In genomic region chr10:107894663-107895581, GRCm38 (mm10) we compare ENCODE assay signal across 29 mouse cellular contexts. TPM values are rescaled to one million over a fixed set of nuclear protein-coding genes. Genes with fewer than 3 reads are reported as not detected.
A peak's percentile ranks its signal among the peaks of the same experiment; 100 is the strongest.
DNase-seq lines count a peak whose midpoint lies in the region; ATAC-seq and TF ChIP-seq lines count a peak whose summit lies in the region.
"Had no signal": no experiment of that assay in that cellular context is flagged by ENCODE, and none has a peak within 500 bp of the region (broad histone marks: within the 10 kb centered on the region; RNA-seq: fewer than 3 reads in every experiment).

No protein-coding gene starts in this region.

- peak overlapping the region; percentile 70; the same call in 1 of the 2 replicates for H3K27ac ChIP-seq in lung, embryonic 14.5 days (ENCODE audit: low read depth)
- peak overlapping the region; percentile 59; the same call in 1 of the 2 replicates for H3K27ac ChIP-seq in intestine, embryonic 14.5 days (ENCODE audit: low read depth)
- peak overlapping the region; percentile 43; the same call in 1 of the 2 replicates for H3K27ac ChIP-seq in stomach, embryonic 16.5 days (ENCODE audit: low read length)
- H3K27ac ChIP-seq: embryonic facial prominence, embryonic 15.5 days; forebrain, embryonic 13.5 days; hindbrain, embryonic 12.5 days; hindbrain, postnatal 0 days; kidney, postnatal 0 days; liver, embryonic 12.5 days; midbrain, embryonic 13.5 days; neural tube, embryonic 13.5 days had no signal

- TF ChIP-seq CTCF in lung, embryonic 14.5 days (IDR thresholded peaks at IDR 0.05; ENCODE audit: low read depth), result peak; percentile 31
- TF ChIP-seq CTCF in lung, adult 2 months (IDR thresholded peaks at IDR 0.05; ENCODE audit: insufficient read depth, low read length), result no peak

- H3K4me3 ChIP-seq in lung, embryonic 14.5 days (ENCODE audit: low read depth, low read length), result no peak overlapping the region
- H3K4me3 ChIP-seq in lung, adult 2 months (replicated peaks; ENCODE audit: extremely low read depth, low read depth, low read length), result no peak overlapping the region
- H3K4me3 ChIP-seq in intestine, embryonic 14.5 days (ENCODE audit: low read depth, low read length), result no peak overlapping the region
- H3K4me3 ChIP-seq in stomach, embryonic 16.5 days (replicated peaks; ENCODE audit: low read length), result no peak overlapping the region
- H3K4me3 ChIP-seq: embryonic facial prominence, embryonic 15.5 days; forebrain, embryonic 13.5 days; hindbrain, embryonic 12.5 days; liver, embryonic 12.5 days; midbrain, embryonic 13.5 days; neural tube, embryonic 13.5 days had no signal

- peak; percentile 89 for DNase-seq in lung, embryonic 14.5 days
- no peak for DNase-seq in lung, adult 2 months
- DNase-seq in intestine, embryonic 14.5 days (ENCODE audit: low spot score), result peak; percentile 58
- peak; percentile 10 for DNase-seq in lung, postnatal 36 days
- DNase-seq in frontal cortex, postnatal 10 days (ENCODE audit: low spot score in 2 of 2), result no peak
- DNase-seq in right cerebral cortex, postnatal 25 days, result no peak
- DNase-seq: adrenal gland, postnatal 14 days; cerebellum, adult 11-12 months; cerebellum, postnatal 10 days; gastrocnemius, postnatal 25 days; heart, adult 11 months; heart, postnatal 36 days; kidney, adult 18-20 months; kidney, postnatal 4 days; left cerebral cortex, postnatal 4 days; liver, postnatal 0 days; thymus, postnatal 4 days had no signal

- H3K4me2 ChIP-seq in lung, embryonic 14.5 days, result no peak overlapping the region
- H3K4me2 ChIP-seq in intestine, embryonic 14.5 days (ENCODE audit: low read length), result no peak overlapping the region
- H3K4me2 ChIP-seq in stomach, embryonic 16.5 days (ENCODE audit: low read depth, low read length), result no peak overlapping the region
- H3K4me2 ChIP-seq: embryonic facial prominence, embryonic 15.5 days; forebrain, embryonic 13.5 days; heart, embryonic 11.5 days; hindbrain, embryonic 12.5 days; liver, embryonic 12.5 days; midbrain, embryonic 13.5 days; neural tube, embryonic 13.5 days had no signal

- WGBS in lung, embryonic 14.5 days, result 18% methylated on average over 8 of the region's 8 CpGs
- WGBS in lung, adult 2 months, result 27% methylated on average over 8 of the region's 8 CpGs
- 23% methylated on average over 8 of the region's 8 CpGs for WGBS in intestine, embryonic 14.5 days
- WGBS in stomach, embryonic 16.5 days, result 25% methylated on average over 8 of the region's 8 CpGs

- peak; percentile 97 for ATAC-seq in lung, embryonic 14.5 days (ENCODE audit: insufficient read depth)
- peak; percentile 76; the same call in 1 of the 2 replicates for ATAC-seq in intestine, embryonic 14.5 days (replicated peaks; ENCODE audit: low FRiP score, low TSS enrichment, low read depth)
- peak; percentile 90 for ATAC-seq in stomach, embryonic 16.5 days (ENCODE audit: insufficient read depth, low FRiP score)
- ATAC-seq: forebrain, embryonic 13.5 days; hindbrain, postnatal 0 days; liver, embryonic 12.5 days; liver, postnatal 0 days; midbrain, embryonic 13.5 days; Patski had no signal

- TF ChIP-seq POLR2A in lung, adult 2 months (IDR thresholded peaks at IDR 0.05; ENCODE audit: borderline replicate concordance, extremely low read depth, low read depth, low read length), result no peak

- H3K27me3 ChIP-seq in lung, embryonic 14.5 days (ENCODE audit: insufficient read depth, low read length), result no peaks in the 10 kb centered on the region
- no peaks in the 10 kb centered on the region for H3K27me3 ChIP-seq in intestine, embryonic 14.5 days (replicated peaks; ENCODE audit: control insufficient read depth, insufficient read depth, low read length)
- no peaks in the 10 kb centered on the region for H3K27me3 ChIP-seq in stomach, embryonic 16.5 days (ENCODE audit: control insufficient read depth, insufficient read depth, low read length)
- H3K27me3 ChIP-seq: embryonic facial prominence, embryonic 15.5 days; forebrain, embryonic 13.5 days; hindbrain, embryonic 12.5 days; liver, embryonic 12.5 days; midbrain, embryonic 13.5 days; neural tube, embryonic 13.5 days; Patski had no signal

- no peak overlapping the region for H3K9ac ChIP-seq in lung, embryonic 14.5 days
- H3K9ac ChIP-seq in intestine, embryonic 14.5 days (ENCODE audit: low read length), result no peak overlapping the region
- no peak overlapping the region for H3K9ac ChIP-seq in stomach, embryonic 16.5 days (ENCODE audit: low read length)
- H3K9ac ChIP-seq: embryonic facial prominence, embryonic 15.5 days; forebrain, embryonic 13.5 days; hindbrain, embryonic 12.5 days; liver, embryonic 12.5 days; liver, postnatal 0 days; midbrain, embryonic 13.5 days; neural tube, embryonic 13.5 days had no signal

- H3K4me1 ChIP-seq in lung, embryonic 14.5 days (ENCODE audit: insufficient read depth), result peaks cover 3% of the 10 kb centered on the region; the same call in 1 of the 2 replicates
- H3K4me1 ChIP-seq in lung, adult 2 months (ENCODE audit: control insufficient read depth, insufficient read depth, low read length), result no peaks in the 10 kb centered on the region; the same call in 1 of the 2 replicates
- peaks cover 5% of the 10 kb centered on the region; the same call in 1 of the 2 replicates for H3K4me1 ChIP-seq in intestine, embryonic 14.5 days (replicated peaks; ENCODE audit: control insufficient read depth, insufficient read depth, low read length)
- no peaks in the 10 kb centered on the region for H3K4me1 ChIP-seq in stomach, embryonic 16.5 days (ENCODE audit: control insufficient read depth, insufficient read depth, low read length)
- H3K4me1 ChIP-seq: embryonic facial prominence, embryonic 15.5 days; forebrain, embryonic 13.5 days; hindbrain, embryonic 12.5 days; liver, embryonic 12.5 days; midbrain, embryonic 13.5 days had no signal

- H3K9me3 ChIP-seq in lung, embryonic 14.5 days (ENCODE audit: low read depth, low read length), result no peaks in the 10 kb centered on the region; the same call in 1 of the 2 replicates
- no peaks in the 10 kb centered on the region for H3K9me3 ChIP-seq in intestine, embryonic 14.5 days (ENCODE audit: control insufficient read depth, low read length)
- H3K9me3 ChIP-seq in stomach, embryonic 16.5 days (replicated peaks; ENCODE audit: control insufficient read depth, low read length), result no peaks in the 10 kb centered on the region
- H3K9me3 ChIP-seq: embryonic facial prominence, embryonic 15.5 days; forebrain, embryonic 13.5 days; G1E; hindbrain, embryonic 12.5 days; liver, embryonic 12.5 days; midbrain, embryonic 13.5 days; neural tube, embryonic 13.5 days had no signal

- no peaks in the 10 kb centered on the region for H3K36me3 ChIP-seq in lung, embryonic 14.5 days (ENCODE audit: insufficient read depth)
- no peaks in the 10 kb centered on the region for H3K36me3 ChIP-seq in intestine, embryonic 14.5 days (ENCODE audit: control insufficient read depth, insufficient read depth, low read length)
- no peaks in the 10 kb centered on the region for H3K36me3 ChIP-seq in stomach, embryonic 16.5 days (ENCODE audit: control insufficient read depth, insufficient read depth, low read length)
- H3K36me3 ChIP-seq: embryonic facial prominence, embryonic 15.5 days; G1E; hindbrain, embryonic 12.5 days; liver, embryonic 12.5 days; midbrain, embryonic 13.5 days; neural tube, embryonic 13.5 days had no signal

RNA-seq across cellular contexts. Expression of gene Otogl, which starts 17.0 kb away (rescaled TPM):
- 0.19 and 0.25 TPM in 2 replicates for polyA plus RNA-seq in lung, embryonic 14.5 days (2014; fragmentation: Nextera tagmentation; extraction: Ambion mirVana)
- polyA plus RNA-seq in lung, adult 2 months (2012; rRNA removed), result 0.03 and 0.06 TPM in 2 replicates
- 0.31 and 0.32 TPM in 2 replicates for polyA plus RNA-seq in intestine, embryonic 14.5 days (2014; fragmentation: Nextera tagmentation; extraction: Ambion mirVana)
- polyA plus RNA-seq in stomach, embryonic 16.5 days (2015; fragmentation: Nextera tagmentation; extraction: Ambion mirVana), result 0.04 and 0.18 TPM in 2 replicates
- polyA plus RNA-seq: forebrain, embryonic 13.5 days; G1E; liver, postnatal 0 days; neural tube, embryonic 13.5 days had no signal

Comparison
In these comparisons a context has a peak if more than half of its experiments do, and no peak if none do; other contexts are left out.
1. DNase-seq: peak in lung, embryonic 14.5 days (single experiment), intestine, embryonic 14.5 days (single experiment) and lung, postnatal 36 days (single experiment); none in lung, adult 2 months (single experiment), frontal cortex, postnatal 10 days (0 of 2) and right cerebral cortex, postnatal 25 days (single experiment).
2. Peak in every context shown above with its lines, with median percentiles within 50 percentile points of each other: ATAC-seq and H3K27ac ChIP-seq.